Mouse (Mus musculus): ENCODE results near the gene Kcnj10. TPM values are rescaled to one million over a fixed set of nuclear protein-coding genes. Genes with fewer than 3 reads are reported as not detected.

The Kcnj10 gene
- polyA plus RNA-seq, 1 experiment from 2014 or later: 0.64 TPM

GRCm38 (mm10) chr1:172392643-172393170 is 51.7 kb downstream of the Kcnj10 start:
- WGBS: 85% methylated on average over 2 of the region's 2 CpGs
- peaks cover 10% of the 10 kb centered on the region; the same call in 1 of the 2 replicates for H3K27me3 ChIP-seq
- no peaks in the 10 kb centered on the region for H3K36me3 ChIP-seq
- no peak overlapping the region for H3K4me3 ChIP-seq
- no peak overlapping the region; the same call in 1 of the 2 replicates for H3K27ac ChIP-seq (replicated peaks)
- peak; percentile 24; the same call in 1 of the 2 replicates for ATAC-seq (ENCODE audit: low FRiP score, low read depth)
- H3K9ac ChIP-seq (replicated peaks): no peak overlapping the region
- H3K4me1 ChIP-seq: peaks cover 8% of the 10 kb centered on the region
- no peak overlapping the region for H3K4me2 ChIP-seq (replicated peaks)
- no peaks in the 10 kb centered on the region for H3K9me3 ChIP-seq

DNA sequence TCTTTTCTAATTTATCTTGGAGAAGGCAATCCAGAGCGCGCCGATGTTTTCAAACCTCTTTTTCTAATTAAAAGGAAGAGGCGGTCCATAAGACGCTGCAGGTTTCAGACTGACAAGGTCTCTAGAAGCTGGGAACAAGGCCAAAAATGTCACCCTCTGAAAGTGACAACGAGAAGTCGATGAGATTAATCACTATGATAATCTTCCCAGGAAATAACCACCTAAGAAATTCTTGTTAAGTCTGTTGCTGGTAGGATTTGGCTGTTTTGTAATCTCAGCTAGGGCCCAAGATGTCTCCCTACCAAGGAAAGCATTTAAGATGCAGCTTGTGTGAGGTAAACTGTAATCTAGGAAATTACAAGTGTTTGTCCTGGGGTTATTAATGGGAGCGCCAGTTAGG is 52.7 kb downstream of the Kcnj10 start:
- no peak overlapping the region for H3K27ac ChIP-seq (replicated peaks)
- H3K36me3 ChIP-seq: no peaks in the 10 kb centered on the region
- no peak overlapping the region for H3K4me3 ChIP-seq
- no peak overlapping the region for H3K9ac ChIP-seq (replicated peaks)
- H3K27me3 ChIP-seq: peaks cover 10% of the 10 kb centered on the region; the same call in 1 of the 2 replicates
- no peak overlapping the region for H3K4me2 ChIP-seq (replicated peaks)
- 67% methylated on average over 8 of the region's 8 CpGs for WGBS
- no peak for ATAC-seq (ENCODE audit: low FRiP score, low read depth)
- H3K4me1 ChIP-seq: peaks cover 8% of the 10 kb centered on the region
- no peaks in the 10 kb centered on the region for H3K9me3 ChIP-seq

DNA sequence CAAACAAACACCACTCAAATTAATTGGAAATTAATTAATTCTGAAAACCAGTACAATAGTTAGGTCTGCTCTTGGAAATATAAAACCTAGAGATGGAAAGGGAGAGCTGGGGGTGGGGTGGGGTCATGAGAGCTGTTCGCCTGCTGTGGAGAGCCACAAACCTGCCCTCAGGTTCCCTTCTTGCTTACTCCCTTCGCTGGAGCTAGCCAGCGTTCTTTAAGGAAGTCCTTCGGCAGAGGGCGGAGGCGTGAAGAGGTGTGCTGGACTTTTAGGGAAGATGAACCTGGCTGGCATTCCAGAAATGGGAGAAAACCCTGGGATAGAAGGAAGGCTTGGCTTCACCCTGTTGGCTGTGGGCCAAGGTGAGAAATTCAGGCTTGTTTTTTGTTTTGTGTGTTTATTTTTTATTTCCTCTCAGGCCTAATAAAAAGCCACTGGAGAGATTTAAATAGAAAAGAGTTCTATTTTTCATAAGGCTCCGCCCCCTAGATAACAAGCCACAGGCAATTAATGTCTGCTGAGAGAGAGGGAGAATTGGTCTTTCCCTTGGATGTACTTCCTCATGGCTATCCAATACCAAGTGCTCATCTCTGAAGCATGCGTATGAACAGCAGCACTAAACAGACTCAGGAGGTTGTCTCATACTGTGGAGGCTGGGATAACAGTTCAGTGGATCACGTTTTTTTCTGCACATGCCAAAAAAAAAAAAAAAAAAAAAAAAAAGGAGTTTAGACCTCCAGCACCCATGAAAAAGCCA is 56.2 kb downstream of the Kcnj10 start:
- Histone ChIP-seq H3K4me2 (replicated peaks) (no peak overlapping the region), H3K27ac (replicated peaks) (no peak overlapping the region), H3K36me3 (no peaks in the 10 kb centered on the region), H3K9me3 (no peaks in the 10 kb centered on the region), H3K4me3 (no peak overlapping the region), H3K9ac (replicated peaks) (no peak overlapping the region), H3K4me1 (peaks cover 3% of the 10 kb centered on the region), H3K27me3 (no peaks in the 10 kb centered on the region)
- ATAC-seq (ENCODE audit: low FRiP score, low read depth): no peak
- WGBS: 70% methylated on average over 9 of the region's 9 CpGs

DNA sequence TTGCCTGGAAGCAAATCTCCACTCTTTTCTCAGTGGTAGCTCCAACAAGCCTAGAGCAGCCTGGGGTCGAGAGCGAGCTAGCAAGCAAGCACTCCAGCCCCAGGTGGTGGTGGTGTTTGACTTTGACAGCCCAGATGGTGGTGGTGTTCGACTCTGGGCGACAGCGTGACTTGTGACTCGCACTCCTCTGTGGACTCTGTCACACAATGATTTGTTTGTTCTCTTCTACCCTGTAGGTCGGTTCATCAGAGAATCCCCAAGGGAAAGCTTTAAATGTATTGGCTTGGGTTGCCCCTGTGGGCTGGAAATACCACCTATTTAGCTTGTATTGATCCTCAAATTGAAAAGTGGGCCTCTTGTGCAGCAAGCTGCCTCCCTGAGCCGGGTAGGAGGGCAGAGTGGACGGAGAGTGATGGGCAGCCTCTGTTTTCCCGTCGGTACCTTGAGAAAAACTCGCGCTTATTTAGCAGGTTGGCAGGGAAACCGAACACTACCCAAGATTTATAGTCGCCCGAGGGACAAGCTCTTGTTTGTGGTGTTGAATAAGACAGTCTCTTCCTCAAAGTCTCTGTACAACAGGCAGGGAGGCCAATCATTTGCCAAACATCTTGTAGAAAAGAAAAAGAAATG is 65.2 kb downstream of the Kcnj10 start:
- WGBS: 57% methylated on average over 16 of the region's 16 CpGs
- no peak overlapping the region for H3K9ac ChIP-seq (replicated peaks)
- no peak overlapping the region for H3K4me2 ChIP-seq (replicated peaks)
- H3K27ac ChIP-seq (replicated peaks): no peak overlapping the region
- ATAC-seq (ENCODE audit: low FRiP score, low read depth): no peak
- no peak overlapping the region for H3K4me3 ChIP-seq
- no peaks in the 10 kb centered on the region for H3K9me3 ChIP-seq
- no peaks in the 10 kb centered on the region for H3K36me3 ChIP-seq
- H3K4me1 ChIP-seq: no peaks in the 10 kb centered on the region
- H3K27me3 ChIP-seq: peaks cover 11% of the 10 kb centered on the region; the same call in 1 of the 2 replicates

- no peak overlapping the region for H3K4me2 ChIP-seq (replicated peaks)
- H3K4me3 ChIP-seq: no peak overlapping the region
- H3K9ac ChIP-seq (replicated peaks): no peak overlapping the region
- WGBS: 8% methylated on average over 6 of the region's 6 CpGs
- no peak for ATAC-seq (ENCODE audit: low FRiP score, low read depth)
- H3K4me1 ChIP-seq: no peaks in the 10 kb centered on the region
- no peak overlapping the region for H3K27ac ChIP-seq (replicated peaks)
- peaks cover 19% of the 10 kb centered on the region for H3K27me3 ChIP-seq
- no peaks in the 10 kb centered on the region for H3K36me3 ChIP-seq
- no peaks in the 10 kb centered on the region for H3K9me3 ChIP-seq
Measured at GRCm38 (mm10) chr1:172408996-172409395, 68.0 kb downstream of the Kcnj10 start.

DNA sequence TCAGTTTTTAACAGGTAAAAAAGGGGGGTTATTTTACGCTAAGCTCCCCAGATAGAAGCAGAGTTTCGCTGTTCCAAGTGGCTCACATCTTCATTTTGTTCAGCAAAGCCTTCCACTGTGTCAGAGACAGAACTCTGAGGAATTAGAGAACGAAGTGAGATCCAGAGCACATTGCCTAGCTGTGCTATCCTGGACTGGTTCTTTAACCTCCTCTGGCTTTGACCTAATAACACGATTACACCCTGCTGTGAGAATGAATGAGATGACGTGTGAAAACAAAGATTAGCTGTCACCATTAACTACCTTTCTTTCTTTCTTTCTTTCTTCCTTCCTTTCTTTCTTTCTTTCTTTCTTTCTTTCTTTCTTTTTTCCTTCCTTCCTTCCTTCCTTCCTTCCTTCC is 68.4 kb downstream of the Kcnj10 start:
- Histone ChIP-seq H3K36me3 (no peaks in the 10 kb centered on the region), H3K4me1 (no peaks in the 10 kb centered on the region), H3K27me3 (peaks cover 19% of the 10 kb centered on the region), H3K4me2 (replicated peaks) (no peak overlapping the region), H3K9me3 (no peaks in the 10 kb centered on the region), H3K9ac (replicated peaks) (no peak overlapping the region), H3K27ac (replicated peaks) (no peak overlapping the region), H3K4me3 (no peak overlapping the region)
- ATAC-seq (ENCODE audit: low FRiP score, low read depth): no peak
- 10% methylated on average over 5 of the region's 5 CpGs for WGBS

DNA sequence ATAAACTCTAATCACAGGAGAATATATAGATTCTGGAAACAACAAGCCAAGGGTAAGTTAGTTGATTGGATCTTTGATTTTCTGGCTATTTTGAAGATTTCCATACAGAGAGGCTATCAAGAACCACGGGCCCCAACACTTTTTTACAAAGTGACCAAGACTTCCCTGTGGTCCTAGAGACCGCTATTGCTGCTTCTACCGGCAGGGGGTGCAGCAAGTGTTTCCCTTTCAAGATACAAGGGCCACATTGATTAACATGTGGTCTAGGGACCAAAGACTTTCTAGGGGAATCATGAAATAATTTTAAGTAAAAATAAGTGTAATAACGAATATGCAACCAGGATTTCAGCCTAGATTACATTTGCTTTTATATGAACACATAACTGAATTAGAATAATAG is 69.8 kb downstream of the Kcnj10 start:
- Histone ChIP-seq H3K27ac (replicated peaks) (no peak overlapping the region), H3K4me2 (replicated peaks) (no peak overlapping the region), H3K9me3 (no peaks in the 10 kb centered on the region), H3K4me1 (no peaks in the 10 kb centered on the region), H3K27me3 (peaks cover 18% of the 10 kb centered on the region), H3K9ac (replicated peaks) (no peak overlapping the region), H3K36me3 (no peaks in the 10 kb centered on the region), H3K4me3 (no peak overlapping the region)
- 6% methylated on average over 4 of the region's 4 CpGs for WGBS
- ATAC-seq (ENCODE audit: low FRiP score, low read depth): no peak

GRCm38 (mm10) chr1:172412204-172412603 is 71.2 kb downstream of the Kcnj10 start:
- Histone ChIP-seq H3K4me3 (no peak overlapping the region), H3K36me3 (no peaks in the 10 kb centered on the region), H3K9ac (replicated peaks) (no peak overlapping the region), H3K27me3 (peaks cover 12% of the 10 kb centered on the region), H3K27ac (replicated peaks) (no peak overlapping the region), H3K4me1 (no peaks in the 10 kb centered on the region), H3K4me2 (replicated peaks) (no peak overlapping the region), H3K9me3 (no peaks in the 10 kb centered on the region)
- peak; percentile 89 for ATAC-seq (ENCODE audit: low FRiP score, low read depth)
- 2% methylated on average over 5 of the region's 5 CpGs for WGBS

GRCm38 (mm10) chr1:172413491-172414230 is 72.7 kb downstream of the Kcnj10 start:
- Histone ChIP-seq H3K4me2 (replicated peaks) (no peak overlapping the region), H3K9ac (replicated peaks) (no peak overlapping the region), H3K9me3 (no peaks in the 10 kb centered on the region), H3K4me3 (no peak overlapping the region), H3K4me1 (no peaks in the 10 kb centered on the region), H3K27me3 (peaks cover 8% of the 10 kb centered on the region; the same call in 1 of the 2 replicates), H3K36me3 (no peaks in the 10 kb centered on the region), H3K27ac (replicated peaks) (no peak overlapping the region)
- no peak for ATAC-seq (ENCODE audit: low FRiP score, low read depth)
- WGBS: 85% methylated on average over 4 of the region's 4 CpGs

- Histone ChIP-seq H3K9me3 (no peaks in the 10 kb centered on the region), H3K36me3 (no peaks in the 10 kb centered on the region), H3K27ac (replicated peaks) (no peak overlapping the region), H3K4me1 (no peaks in the 10 kb centered on the region), H3K4me2 (replicated peaks) (no peak overlapping the region), H3K27me3 (peaks cover 8% of the 10 kb centered on the region; the same call in 1 of the 2 replicates), H3K9ac (replicated peaks) (no peak overlapping the region), H3K4me3 (no peak overlapping the region)
- WGBS: 89% methylated on average over 6 of the region's 6 CpGs
- ATAC-seq (ENCODE audit: low FRiP score, low read depth): no peak
Measured at GRCm38 (mm10) chr1:172414231-172414585, 73.2 kb downstream of the Kcnj10 start.

- Histone ChIP-seq H3K36me3 (no peaks in the 10 kb centered on the region), H3K4me3 (no peak overlapping the region), H3K4me2 (replicated peaks) (no peak overlapping the region), H3K27ac (replicated peaks) (no peak overlapping the region), H3K9me3 (no peaks in the 10 kb centered on the region), H3K9ac (replicated peaks) (no peak overlapping the region), H3K27me3 (peaks cover 8% of the 10 kb centered on the region; the same call in 1 of the 2 replicates), H3K4me1 (no peaks in the 10 kb centered on the region)
- 83% methylated on average over 7 of the region's 7 CpGs for WGBS
- no peak for ATAC-seq (ENCODE audit: low FRiP score, low read depth)
Measured at GRCm38 (mm10) chr1:172415061-172415460, 74.1 kb downstream of the Kcnj10 start.

- Histone ChIP-seq H3K36me3 (no peaks in the 10 kb centered on the region), H3K9me3 (no peaks in the 10 kb centered on the region), H3K4me3 (no peak overlapping the region), H3K4me2 (replicated peaks) (no peak overlapping the region), H3K4me1 (no peaks in the 10 kb centered on the region), H3K27me3 (no peaks in the 10 kb centered on the region), H3K27ac (replicated peaks) (no peak overlapping the region), H3K9ac (replicated peaks) (no peak overlapping the region)
- no peak for ATAC-seq (ENCODE audit: low FRiP score, low read depth)
- WGBS: 16% methylated on average over 6 of the region's 6 CpGs
Measured at GRCm38 (mm10) chr1:172418173-172418572, 77.2 kb downstream of the Kcnj10 start.

Data from midbrain, embryonic 12.5 days (tissue).